In the genomic region with DNA sequence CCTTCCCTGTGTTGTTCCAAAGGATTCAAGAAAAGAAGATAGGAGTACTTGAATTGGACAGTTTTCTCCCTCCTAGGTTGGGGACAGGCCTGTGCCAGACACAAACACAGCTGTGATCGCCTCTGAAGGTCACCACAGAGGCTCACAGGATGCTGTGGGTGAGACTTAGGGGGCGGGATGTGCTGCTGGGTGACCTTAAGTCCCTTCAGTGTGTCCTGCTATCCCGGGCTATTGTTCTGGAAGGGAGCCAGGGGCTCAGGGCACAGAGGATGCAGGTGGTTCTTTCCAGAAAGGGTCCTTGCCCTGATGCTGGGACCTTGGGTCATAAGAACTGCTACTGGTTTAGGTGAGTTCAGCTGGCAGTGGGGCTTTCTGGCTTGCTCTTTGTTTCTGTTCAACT, we compare ENCODE assay signal across 12 mouse cellular contexts.
A peak's percentile ranks its signal among the peaks of the same experiment; 100 is the strongest.
DNase-seq lines count a peak whose midpoint lies in the region; ATAC-seq lines count a peak whose summit lies in the region.
"Had no signal": no experiment of that assay in that cellular context is flagged by ENCODE, and none has a peak within 500 bp of the region (broad histone marks: within the 10 kb centered on the region; RNA-seq: fewer than 3 reads in every experiment).

No protein-coding gene starts in this region.

- H3K36me3 ChIP-seq in limb, embryonic 12.5 days: no peaks in the 10 kb centered on the region
- H3K36me3 ChIP-seq in limb, embryonic 10.5 days: no peaks in the 10 kb centered on the region
- H3K36me3 ChIP-seq: hindbrain, embryonic 15.5 days had no signal

- H3K9me3 ChIP-seq in limb, embryonic 12.5 days: no peaks in the 10 kb centered on the region
- H3K9me3 ChIP-seq in limb, embryonic 10.5 days (replicated peaks): no peaks in the 10 kb centered on the region
- H3K9me3 ChIP-seq: forebrain, embryonic 13.5 days; hindbrain, embryonic 15.5 days had no signal

- peaks cover 7% of the 10 kb centered on the region; the same call in 1 of the 2 replicates for H3K4me1 ChIP-seq in limb, embryonic 12.5 days (replicated peaks)
- H3K4me1 ChIP-seq in limb, embryonic 10.5 days: peaks cover 6% of the 10 kb centered on the region; the same call in 1 of the 2 replicates
- H3K4me1 ChIP-seq: forebrain, embryonic 13.5 days; hindbrain, embryonic 15.5 days had no signal

- no peak overlapping the region for H3K9ac ChIP-seq in limb, embryonic 12.5 days (replicated peaks)
- H3K9ac ChIP-seq: forebrain, embryonic 13.5 days; hindbrain, embryonic 15.5 days had no signal

- no peak overlapping the region for H3K4me2 ChIP-seq in limb, embryonic 12.5 days
- H3K4me2 ChIP-seq: forebrain, embryonic 13.5 days; hindbrain, embryonic 15.5 days had no signal

- H3K4me3 ChIP-seq in limb, embryonic 12.5 days (replicated peaks): no peak overlapping the region
- H3K4me3 ChIP-seq in limb, embryonic 10.5 days: no peak overlapping the region
- H3K4me3 ChIP-seq: forebrain, embryonic 13.5 days; hindbrain, embryonic 15.5 days had no signal

- no peaks in the 10 kb centered on the region for H3K27me3 ChIP-seq in limb, embryonic 12.5 days
- H3K27me3 ChIP-seq in limb, embryonic 10.5 days (ENCODE audit: low read depth, poor library complexity, severe bottlenecking): no peaks in the 10 kb centered on the region
- H3K27me3 ChIP-seq: forebrain, embryonic 13.5 days; hindbrain, embryonic 15.5 days had no signal

- H3K27ac ChIP-seq in limb, embryonic 12.5 days: peak overlapping the region; percentile 35; the same call in 1 of the 2 replicates
- no peak overlapping the region for H3K27ac ChIP-seq in limb, embryonic 10.5 days
- H3K27ac ChIP-seq: forebrain, embryonic 13.5 days; hindbrain, embryonic 15.5 days had no signal

- 64% methylated on average over 3 of the region's 3 CpGs for WGBS in limb, embryonic 12.5 days
- WGBS in limb, embryonic 10.5 days: 72% methylated on average over 3 of the region's 3 CpGs

- DNase-seq in adrenal gland, adult 2 months: peak; percentile 53
- DNase-seq in adrenal gland, adult 18-20 months (ENCODE audit: low spot score in 2 of 2): no peak
- DNase-seq in limb, embryonic 10.5 days (ENCODE audit: low spot score): no peak
- peak; percentile 69 to 89 for DNase-seq in kidney, postnatal 25 days
- peak; percentile 50 for DNase-seq in lung, postnatal 36 days
- no peak for DNase-seq in frontal cortex, postnatal 25 days (ENCODE audit: low spot score in 2 of 2)
- no peak for DNase-seq in layer of hippocampus, postnatal 36 days
- DNase-seq: embryo, embryonic 11 days; right cerebral cortex, adult 18-20 months had no signal

- no peak for ATAC-seq in limb, embryonic 12.5 days (ENCODE audit: insufficient number of reproducible peaks, insufficient read depth, low FRiP score, low TSS enrichment, low read depth)
- ATAC-seq: forebrain, embryonic 13.5 days had no signal

Comparison
In these comparisons a context has a peak if more than half of its experiments do, and no peak if none do; other contexts are left out.
1. DNase-seq: peak in adrenal gland, adult 2 months (single experiment), kidney, postnatal 25 days (2 of 2) and lung, postnatal 36 days (single experiment); none in adrenal gland, adult 18-20 months (0 of 2), limb, embryonic 10.5 days (single experiment), frontal cortex, postnatal 25 days (0 of 2) and layer of hippocampus, postnatal 36 days (0 of 2).